Mouse (Mus musculus): ENCODE measurements around the gene Heph. TPM values are rescaled to one million over a fixed set of nuclear protein-coding genes. Genes with fewer than 3 reads are reported as not detected.

Heph gene
- polyA plus RNA-seq, 1 experiment from 2014 or later = 19.3 TPM

Other genes starting within 250 kb of the Heph start
- gene Vsig4, start 161.9 kb upstream of the Heph start, polyA plus RNA-seq (2014; fragmentation: Nextera tagmentation; extraction: Ambion mirVana) = not detected in 2 replicates
- 0.41 TPM in 1 of 2 replicates, not detected in the other for gene Hsf3, start 935 bp downstream of the Heph start, polyA plus RNA-seq (2014; fragmentation: Nextera tagmentation; extraction: Ambion mirVana)